Mouse (Mus musculus): ENCODE measurements around the gene Prkd2.

DNA sequence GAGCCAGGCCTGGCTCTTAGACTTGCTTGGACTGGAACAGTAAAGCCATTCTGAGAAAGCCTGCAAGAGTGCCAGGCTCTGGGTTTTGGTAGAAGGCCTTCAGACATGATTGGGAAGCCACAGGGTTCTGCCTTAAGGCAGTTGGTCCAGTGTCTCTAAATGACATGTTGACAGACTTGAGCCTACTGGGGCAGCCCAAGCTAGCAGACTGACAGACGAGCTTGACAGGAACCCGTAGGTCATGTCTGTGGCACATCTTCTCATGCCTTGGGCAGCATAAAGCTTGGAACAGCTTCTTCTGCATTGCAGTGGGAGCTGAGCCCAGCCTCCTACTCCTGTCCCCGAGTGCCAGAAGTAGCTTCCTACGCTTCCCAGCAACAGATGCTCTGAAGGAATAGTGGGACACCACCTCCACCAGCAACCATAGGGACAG lies 21.0 kb upstream of the Prkd2 start:
- TF ChIP-seq TAL1 (IDR thresholded peaks at IDR 0.05; ENCODE audit: low read length) (no peak), GATA1 (IDR thresholded peaks at IDR 0.05; ENCODE audit: low read length) (no peak)

Data from erythroblast, embryonic 14.5 days (primary cell).